Mouse (Mus musculus): ENCODE measurements around the gene Tcp11l1. TPM values are rescaled to one million over a fixed set of nuclear protein-coding genes. Genes with fewer than 3 reads are reported as not detected.
A peak's percentile ranks its signal among the peaks of the same experiment; 100 is the strongest.

Gene Tcp11l1
- polyA plus RNA-seq (2016; fragmentation: Nextera tagmentation; extraction: Ambion mirVana): 48.5 and 52.2 TPM in 2 replicates

DNA sequence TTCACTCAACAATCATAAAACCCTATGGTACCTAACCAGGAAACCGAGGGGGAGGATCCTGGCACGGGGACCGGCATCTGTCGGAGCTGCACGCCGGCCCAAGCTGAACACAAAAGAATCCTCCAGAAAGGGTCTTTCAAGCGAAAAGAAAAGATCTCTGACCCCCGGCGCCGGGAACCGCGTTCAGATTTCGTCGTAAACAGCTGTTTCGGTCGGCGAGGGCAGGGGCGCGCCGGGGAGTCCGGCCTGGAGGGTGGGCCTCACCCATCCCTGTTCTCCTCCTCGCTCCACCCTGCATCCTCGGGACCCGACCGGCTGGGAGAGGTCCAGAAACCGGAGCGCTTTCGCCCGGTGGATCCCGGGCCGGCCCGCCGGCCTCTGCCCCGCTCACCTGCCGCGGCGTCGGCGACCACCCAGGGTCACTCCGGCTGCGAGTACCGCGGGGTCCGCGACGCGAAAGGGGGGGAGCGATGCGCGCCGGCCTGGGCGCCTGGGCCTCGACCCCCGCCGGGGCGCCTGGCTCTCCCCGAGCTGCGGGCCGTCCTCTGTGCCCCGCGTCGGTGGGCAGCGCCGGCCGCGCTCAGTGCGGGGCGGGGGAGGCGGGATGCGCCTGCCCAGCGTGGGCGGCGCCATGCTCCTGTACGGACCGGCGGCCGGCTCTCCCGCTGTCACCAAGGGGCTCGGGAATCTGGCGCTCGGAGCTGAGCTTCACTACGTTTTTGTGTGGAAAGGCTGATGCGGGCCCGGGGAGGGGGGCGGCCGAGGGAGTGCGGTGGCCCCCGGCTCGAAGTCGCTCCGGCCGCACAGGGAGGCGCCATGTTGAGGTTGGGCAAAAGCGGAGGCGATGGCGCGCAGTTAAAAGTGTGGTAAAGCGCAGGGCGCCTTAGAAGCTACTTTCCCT, at the start of gene Tcp11l1:
Gene Tcp11l1 (minus strand): TSS at position 585 of the 901 bp plus-strand sequence.
- peak; percentile 77 for DNase-seq (ENCODE audit: low spot score)
- H3K27me3 ChIP-seq (replicated peaks; ENCODE audit: low read depth, poor library complexity, severe bottlenecking): peaks cover 12% of the 10 kb centered on the region
- whole genome bisulfite sequencing: under 1% methylated on average over 99 of the region's 99 CpGs

DNA sequence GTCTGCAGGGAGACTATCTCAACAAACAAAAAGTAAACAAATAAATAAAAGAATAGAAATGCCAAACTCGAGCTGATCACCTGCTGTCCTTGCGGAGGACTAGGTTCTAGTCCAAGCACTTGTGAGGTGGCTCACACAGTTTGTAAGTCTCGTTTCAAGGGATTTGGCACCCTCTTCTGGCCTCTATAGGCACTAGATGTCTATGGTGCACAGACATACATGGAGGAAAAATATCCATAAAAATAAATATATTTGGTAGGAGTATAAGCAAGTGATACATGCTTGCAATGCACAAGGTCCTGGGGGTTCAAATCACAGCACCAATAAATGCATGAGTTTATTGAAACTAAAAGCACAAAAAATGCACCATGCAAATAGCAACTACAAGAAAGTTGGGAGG, 38.6 kb upstream of the Tcp11l1 start:
- H3K27me3 ChIP-seq (replicated peaks; ENCODE audit: low read depth, poor library complexity, severe bottlenecking): no peaks in the 10 kb centered on the region
- H3K4me1 ChIP-seq: no peaks in the 10 kb centered on the region
- H3K4me3 ChIP-seq: no peak overlapping the region
- no peak for DNase-seq (ENCODE audit: low spot score)
- WGBS: 63% methylated on average over 3 of the region's 3 CpGs
- no peaks in the 10 kb centered on the region for H3K9me3 ChIP-seq
- H3K36me3 ChIP-seq (replicated peaks): peaks cover 17% of the 10 kb centered on the region
- H3K27ac ChIP-seq (replicated peaks): no peak overlapping the region

More for the DNA sequence above, at the start of gene Tcp11l1:
- peaks cover 31% of the 10 kb centered on the region for H3K4me1 ChIP-seq
- H3K36me3 ChIP-seq (replicated peaks): no peaks in the 10 kb centered on the region
- H3K27ac ChIP-seq (replicated peaks): peak within 1 kb of the TSS; percentile 97
- H3K9me3 ChIP-seq: no peaks in the 10 kb centered on the region
- peak within 1 kb of the TSS; percentile 92 for H3K4me3 ChIP-seq

DNA sequence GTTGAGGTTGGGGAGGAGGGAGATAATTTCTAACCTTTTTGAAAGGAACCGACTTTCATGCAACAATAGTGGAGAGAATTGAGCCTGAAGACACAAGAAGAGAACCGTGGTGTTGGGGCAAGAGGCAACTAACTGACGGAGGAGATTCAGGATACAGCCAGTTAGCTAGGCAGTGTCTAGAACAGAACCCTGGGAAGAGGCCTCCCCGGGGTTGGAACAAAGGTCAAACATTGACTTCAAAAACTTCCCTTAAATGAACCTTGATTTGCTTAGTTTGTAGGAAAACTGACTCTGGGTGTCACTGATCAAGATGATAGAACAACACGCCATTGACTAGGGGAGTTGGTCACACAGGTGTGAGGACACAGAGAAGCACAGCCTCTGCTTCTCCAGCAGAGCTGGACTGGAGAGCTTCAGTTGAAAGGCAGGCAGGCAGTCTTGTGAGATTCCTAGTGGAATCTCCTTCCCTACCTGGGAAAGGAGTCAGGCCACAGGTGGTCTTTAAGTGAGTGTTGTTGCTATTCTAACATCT, 36.7 kb upstream of the Tcp11l1 start:
- Histone ChIP-seq H3K36me3 (replicated peaks) (peaks cover 7% of the 10 kb centered on the region), H3K4me3 (no peak overlapping the region), H3K4me1 (no peaks in the 10 kb centered on the region), H3K9me3 (no peaks in the 10 kb centered on the region), H3K27ac (replicated peaks) (no peak overlapping the region), H3K27me3 (replicated peaks; ENCODE audit: low read depth, poor library complexity, severe bottlenecking) (peaks cover 9% of the 10 kb centered on the region)
- DNase-seq (ENCODE audit: low spot score): no peak
- 79% methylated on average over 5 of the region's 5 CpGs for WGBS

DNA sequence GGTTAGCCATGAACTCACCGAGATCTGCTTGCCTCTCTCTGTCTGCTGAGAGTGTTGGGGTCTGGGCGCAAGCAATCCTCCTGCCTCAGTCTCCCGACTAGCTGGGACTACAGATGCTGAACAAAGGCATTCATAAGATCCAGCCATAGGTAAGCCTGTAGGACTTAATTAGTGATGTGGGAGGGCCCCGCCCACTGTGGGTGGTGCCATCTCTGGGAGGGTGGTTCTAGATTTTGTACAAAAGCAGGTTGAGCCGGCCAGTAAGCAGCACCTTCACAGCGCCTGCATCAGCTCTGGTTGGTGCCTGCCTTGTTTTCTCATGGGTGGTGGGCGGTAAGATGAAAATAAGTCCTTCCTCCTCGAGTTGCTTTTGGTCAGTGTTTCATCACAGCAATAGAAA, 34.3 kb upstream of the Tcp11l1 start:
- H3K9me3 ChIP-seq: no peaks in the 10 kb centered on the region
- H3K36me3 ChIP-seq (replicated peaks): no peaks in the 10 kb centered on the region
- no peak overlapping the region for H3K27ac ChIP-seq (replicated peaks)
- no peak for DNase-seq (ENCODE audit: low spot score)
- peaks cover 20% of the 10 kb centered on the region for H3K4me1 ChIP-seq
- 60% methylated on average over 8 of the region's 8 CpGs for WGBS
- no peak overlapping the region for H3K4me3 ChIP-seq
- peaks cover 32% of the 10 kb centered on the region for H3K27me3 ChIP-seq (replicated peaks; ENCODE audit: low read depth, poor library complexity, severe bottlenecking)

DNA sequence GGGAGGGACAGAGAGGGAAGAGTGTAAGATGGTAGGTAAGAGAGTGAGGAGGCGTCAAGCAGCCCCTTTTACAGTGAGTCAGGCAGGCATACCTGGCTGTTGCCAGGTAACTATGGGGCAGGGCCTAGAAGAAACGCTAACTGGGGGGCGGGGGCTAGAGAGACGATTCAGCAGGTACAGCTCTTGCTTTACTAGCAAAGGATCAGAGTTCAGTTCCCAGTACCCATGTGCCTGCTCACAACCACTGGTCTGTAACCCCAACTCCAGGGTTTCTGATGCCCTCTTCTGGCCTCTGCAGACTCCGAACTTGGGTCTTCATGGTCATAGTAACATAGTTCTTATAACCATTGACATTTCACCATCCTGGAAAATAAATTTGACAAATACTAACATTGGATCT, 32.0 kb upstream of the Tcp11l1 start:
- peaks cover 24% of the 10 kb centered on the region for H3K4me1 ChIP-seq
- no peak overlapping the region for H3K27ac ChIP-seq (replicated peaks)
- no peak overlapping the region for H3K4me3 ChIP-seq
- no peaks in the 10 kb centered on the region for H3K36me3 ChIP-seq (replicated peaks)
- no peak for DNase-seq (ENCODE audit: low spot score)
- WGBS: 47% methylated on average over 5 of the region's 5 CpGs
- H3K9me3 ChIP-seq: no peaks in the 10 kb centered on the region
- peaks cover 49% of the 10 kb centered on the region for H3K27me3 ChIP-seq (replicated peaks; ENCODE audit: low read depth, poor library complexity, severe bottlenecking)

DNA sequence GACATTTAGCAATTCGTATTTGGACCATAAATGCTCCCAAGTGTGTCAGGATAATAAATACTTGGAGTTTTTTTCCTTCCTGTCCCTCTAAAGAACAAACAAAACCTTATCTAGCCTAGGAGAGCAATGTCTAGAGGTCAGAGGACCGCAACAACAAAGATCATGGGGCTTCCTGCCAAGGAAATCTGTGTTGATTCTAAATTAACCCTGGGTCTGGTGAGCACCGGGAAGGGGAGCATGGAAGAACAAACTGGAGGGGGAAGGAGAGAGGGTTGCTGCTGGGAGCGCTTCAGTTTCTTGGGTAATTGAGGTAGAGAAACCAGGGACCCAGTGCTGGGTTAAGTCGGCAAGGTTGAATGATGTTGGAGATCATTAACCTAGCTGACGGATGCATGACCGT, 31.2 kb upstream of the Tcp11l1 start:
- 11% methylated on average over 7 of the region's 7 CpGs for WGBS
- Histone ChIP-seq H3K9me3 (no peaks in the 10 kb centered on the region), H3K36me3 (replicated peaks) (no peaks in the 10 kb centered on the region), H3K27ac (replicated peaks) (no peak overlapping the region), H3K4me1 (peaks cover 24% of the 10 kb centered on the region), H3K4me3 (peak overlapping the region; percentile 81), H3K27me3 (replicated peaks; ENCODE audit: low read depth, poor library complexity, severe bottlenecking) (peaks cover 49% of the 10 kb centered on the region)
- no peak for DNase-seq (ENCODE audit: low spot score)

DNA sequence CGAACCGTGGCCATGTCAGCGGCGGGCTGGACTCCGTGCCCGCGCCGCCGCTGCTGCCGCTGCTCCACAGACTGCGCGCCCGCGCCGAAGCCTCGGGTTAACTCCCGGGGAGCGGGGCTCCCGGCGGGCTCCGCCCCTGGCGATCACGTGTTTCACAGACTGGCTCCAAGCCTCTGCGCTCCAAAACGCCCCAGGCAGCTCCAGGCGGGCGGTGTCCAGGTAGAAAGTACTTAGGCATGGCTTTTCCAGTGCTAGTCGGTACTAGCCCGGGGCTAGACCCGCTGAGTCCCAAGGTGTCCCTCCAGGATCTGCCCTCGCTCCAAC, 30.7 kb upstream of the Tcp11l1 start, which contains the start of gene Depdc7:
Gene Depdc7 (minus strand): TSS at position 138 of the 324 bp plus-strand sequence.
- Histone ChIP-seq H3K36me3 (replicated peaks) (no peaks in the 10 kb centered on the region), H3K4me3 (peak within 1 kb of the TSS; percentile 81), H3K4me1 (peaks cover 24% of the 10 kb centered on the region), H3K27ac (replicated peaks) (peak within 1 kb of the TSS; percentile 79), H3K9me3 (no peaks in the 10 kb centered on the region), H3K27me3 (replicated peaks; ENCODE audit: low read depth, poor library complexity, severe bottlenecking) (peaks cover 49% of the 10 kb centered on the region)
- DNase-seq (ENCODE audit: low spot score): peak; percentile 88
- under 1% methylated on average over 31 of the region's 31 CpGs for WGBS

DNA sequence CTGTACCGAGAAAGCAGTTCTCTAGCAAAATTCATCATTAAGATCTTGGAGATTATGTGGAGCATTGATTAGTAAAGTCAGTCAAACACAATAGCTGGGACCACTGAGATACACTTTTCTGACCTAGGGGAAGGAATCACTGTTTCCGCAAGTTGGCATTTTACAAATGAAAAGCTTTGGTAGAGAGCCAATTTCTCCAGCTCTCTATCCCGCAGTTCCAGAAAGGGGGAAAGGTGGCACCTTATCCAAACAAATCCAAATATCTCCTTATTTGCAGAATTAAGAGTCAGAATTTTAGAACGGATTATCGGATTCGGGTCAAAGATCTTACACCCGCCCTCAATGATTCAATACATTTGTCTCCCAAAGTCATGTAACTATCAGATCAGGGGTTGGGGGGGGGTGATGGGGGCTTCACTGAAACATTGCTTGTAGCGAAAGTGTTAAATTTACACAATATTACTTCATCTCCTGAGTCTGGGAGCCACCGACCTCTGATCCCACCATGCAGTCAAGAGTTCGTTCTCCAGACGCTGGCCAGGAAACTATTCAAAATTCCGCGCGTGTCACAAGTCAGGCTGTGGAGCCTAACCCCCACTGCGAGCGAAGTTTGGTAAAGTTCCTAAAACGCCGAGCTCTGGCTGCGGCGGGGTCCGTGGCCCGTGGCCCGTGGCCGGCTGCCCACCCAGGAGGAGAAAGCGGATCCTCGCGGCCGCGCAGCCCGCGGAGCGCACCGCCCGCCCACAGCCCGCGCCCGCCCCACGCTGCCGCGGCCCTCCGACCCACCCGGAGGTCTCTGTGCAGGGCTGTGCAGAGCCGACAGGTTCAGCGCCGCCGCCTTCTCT, 30.1 kb upstream of the Tcp11l1 start:
- peaks cover 24% of the 10 kb centered on the region for H3K4me1 ChIP-seq
- WGBS: 5% methylated on average over 46 of the region's 46 CpGs
- peaks cover 49% of the 10 kb centered on the region for H3K27me3 ChIP-seq (replicated peaks; ENCODE audit: low read depth, poor library complexity, severe bottlenecking)
- H3K9me3 ChIP-seq: no peaks in the 10 kb centered on the region
- peak overlapping the region; percentile 81 for H3K4me3 ChIP-seq
- DNase-seq (ENCODE audit: low spot score): no peak
- H3K27ac ChIP-seq (replicated peaks): peak overlapping the region; percentile 79
- no peaks in the 10 kb centered on the region for H3K36me3 ChIP-seq (replicated peaks)

DNA sequence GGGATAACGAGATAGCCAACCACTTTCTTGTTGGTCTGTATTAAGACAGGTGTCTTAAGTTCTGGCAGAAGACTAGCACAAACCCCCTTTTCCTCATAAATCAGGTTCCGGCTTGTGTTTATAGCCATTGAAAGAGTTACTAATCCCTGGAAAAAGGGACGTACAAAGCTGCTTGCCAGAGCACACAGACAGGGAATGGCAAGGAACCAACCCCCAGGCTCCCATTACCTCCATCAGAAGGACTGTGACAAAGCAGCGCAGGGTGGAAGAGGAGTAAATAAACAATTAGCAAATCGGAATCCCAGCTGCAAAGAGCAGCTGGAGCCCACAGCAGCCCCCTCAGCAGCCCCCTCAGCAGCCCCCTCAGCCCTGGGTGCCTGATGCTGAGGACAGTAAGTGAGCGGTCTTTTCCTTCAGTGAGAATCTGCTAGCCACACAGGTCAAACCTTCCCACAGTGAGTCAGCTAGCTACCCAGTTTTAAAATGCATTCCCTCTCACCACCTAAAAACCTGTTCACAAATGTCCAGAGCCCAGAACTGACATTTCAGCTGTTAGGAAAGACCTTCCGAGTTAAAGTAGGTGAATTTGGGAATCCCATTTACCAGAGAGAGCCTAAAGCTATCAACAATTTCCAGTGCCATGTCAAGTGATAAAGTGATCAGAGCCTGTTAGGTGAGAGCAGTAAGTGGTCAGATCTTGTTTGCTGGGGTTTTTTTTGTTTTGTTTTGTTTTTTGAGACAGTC, 29.2 kb upstream of the Tcp11l1 start:
- no peak overlapping the region for H3K4me3 ChIP-seq
- WGBS: 26% methylated on average over 7 of the region's 7 CpGs
- H3K9me3 ChIP-seq: no peaks in the 10 kb centered on the region
- H3K36me3 ChIP-seq (replicated peaks): no peaks in the 10 kb centered on the region
- DNase-seq (ENCODE audit: low spot score): peak; percentile 15
- H3K27me3 ChIP-seq (replicated peaks; ENCODE audit: low read depth, poor library complexity, severe bottlenecking): peaks cover 49% of the 10 kb centered on the region
- peaks cover 24% of the 10 kb centered on the region for H3K4me1 ChIP-seq
- H3K27ac ChIP-seq (replicated peaks): no peak overlapping the region

DNA sequence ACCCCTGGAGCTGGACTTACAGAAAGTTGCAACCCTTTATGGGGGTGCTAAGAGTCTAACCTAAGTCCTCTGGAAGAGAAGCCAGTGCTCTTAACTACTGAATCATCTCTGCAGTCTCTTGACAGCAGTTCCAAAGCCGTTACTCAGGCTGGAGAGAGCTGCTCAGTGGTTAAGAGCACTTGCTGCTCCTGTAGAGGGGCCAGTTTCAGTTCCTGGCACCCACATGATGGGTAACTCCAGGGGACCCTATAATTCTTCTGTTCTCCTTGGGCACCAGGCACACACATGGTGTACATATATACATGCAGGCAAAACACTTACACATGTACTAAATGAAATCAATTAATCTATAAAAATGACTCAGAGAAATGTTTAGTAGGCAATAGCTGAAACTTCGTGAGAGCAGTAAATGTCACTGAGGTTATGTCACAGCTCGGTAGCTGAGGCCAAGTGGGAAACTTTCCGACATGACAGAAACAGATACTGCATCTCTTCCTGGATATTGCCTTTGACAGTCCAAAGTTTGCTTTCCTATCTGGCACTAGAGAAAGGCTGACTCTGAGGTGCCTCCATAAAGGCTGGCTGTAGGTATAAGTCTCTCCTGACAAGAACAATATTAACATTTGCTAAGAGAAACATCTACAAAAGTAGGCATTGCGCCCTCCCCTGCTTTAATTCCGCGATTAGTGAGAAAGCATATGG, 28.4 kb upstream of the Tcp11l1 start:
- no peak for DNase-seq (ENCODE audit: low spot score)
- peaks cover 49% of the 10 kb centered on the region for H3K27me3 ChIP-seq (replicated peaks; ENCODE audit: low read depth, poor library complexity, severe bottlenecking)
- H3K36me3 ChIP-seq (replicated peaks): no peaks in the 10 kb centered on the region
- no peak overlapping the region for H3K4me3 ChIP-seq
- WGBS: 58% methylated on average over 7 of the region's 7 CpGs
- H3K9me3 ChIP-seq: no peaks in the 10 kb centered on the region
- peaks cover 24% of the 10 kb centered on the region for H3K4me1 ChIP-seq
- no peak overlapping the region for H3K27ac ChIP-seq (replicated peaks)

DNA sequence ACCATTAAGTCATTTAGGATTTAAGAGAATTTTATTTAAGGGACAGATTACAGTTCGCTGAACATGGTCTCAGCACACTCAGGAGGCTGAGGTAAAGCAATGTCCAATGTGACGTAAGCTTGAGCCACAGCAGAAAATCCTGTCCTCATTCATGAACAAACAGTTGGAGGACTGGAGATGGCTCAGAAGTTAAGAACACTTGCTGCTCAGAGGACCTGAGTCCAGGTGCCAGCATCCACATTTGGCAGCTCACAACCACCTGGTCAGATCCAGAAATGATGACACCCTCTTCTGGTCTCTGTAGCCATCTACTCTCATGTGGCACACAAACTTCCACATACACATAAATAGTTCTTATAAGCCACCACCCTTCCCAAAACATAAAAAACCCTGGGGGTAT, 27.7 kb upstream of the Tcp11l1 start:
- H3K27me3 ChIP-seq (replicated peaks; ENCODE audit: low read depth, poor library complexity, severe bottlenecking): peaks cover 48% of the 10 kb centered on the region
- 97% methylated on average over 2 of the region's 2 CpGs for WGBS

More for the DNA sequence above, 27.7 kb upstream of the Tcp11l1 start:
- no peaks in the 10 kb centered on the region for H3K36me3 ChIP-seq (replicated peaks)
- no peak overlapping the region for H3K27ac ChIP-seq (replicated peaks)
- no peak for DNase-seq (ENCODE audit: low spot score)
- H3K4me3 ChIP-seq: no peak overlapping the region
- H3K9me3 ChIP-seq: no peaks in the 10 kb centered on the region
- H3K4me1 ChIP-seq: peaks cover 24% of the 10 kb centered on the region
